Mouse (Mus musculus) lung, adult 2 months (tissue): Measurements from ENCODE around the gene Desi1. TPM values are rescaled to one million over a fixed set of nuclear protein-coding genes. Genes with fewer than 3 reads are reported as not detected.

Experiments used
- DNase-seq: peaks from one replicate; pipeline ENCODE4 v3.0.0; 2022
- H3K4me1 ChIP-seq: fragments of 200-500 bp; 2 replicates; pipeline ENCODE4 v1.6.1; 2011; ENCODE audit warnings: low read length; ENCODE audit not compliant: control insufficient read depth, insufficient read depth
- H3K4me3 ChIP-seq: fragments of 200-500 bp; replicated peaks from 2 replicates; pipeline ENCODE3; 2011; ENCODE audit warnings: low read depth, mild to moderate bottlenecking, control low read depth, low read length; ENCODE audit errors: extremely low read depth
- CTCF ChIP-seq: fragments of 200-500 bp; IDR thresholded peaks from 2 replicates; pipeline ENCODE4 v1.5.1; 2011; ENCODE audit warnings: mild to moderate bottlenecking, low read length, control low read depth; ENCODE audit not compliant: insufficient read depth
- POLR2A ChIP-seq: fragments of 200-500 bp; IDR thresholded peaks from 2 replicates; pipeline ENCODE4 v1.6.1; 2011; ENCODE audit warnings: low read depth, mild to moderate bottlenecking, control low read depth, low read length, borderline replicate concordance; ENCODE audit errors: extremely low read depth
- WGBS: fragments of 180-500 bp; shearing (Covaris S2); methylation state at CpG from one replicate; pipeline ENCODE4 v1.1.7; 2018; 5-methylcytosine and 5-hydroxymethylcytosine counted together
- polyA plus RNA-seq: library from polyadenylated mRNA; depleted of rRNA; stranded (reverse); fragments of >200 nt; gene quantifications from 2 replicates; pipeline ENCODE4 v1.2.3, GENCODE M21; 2012

The Desi1 gene
- polyA plus RNA-seq, 1 experiment, result 24.0 TPM

- Histone ChIP-seq H3K4me1 (peaks cover 6% of the 10 kb centered on the region), H3K4me3 (peak within 1 kb of the TSS; percentile 85)
- peak; percentile 94 for DNase-seq
- under 1% methylated on average over 74 of the region's 74 CpGs for WGBS
- TF ChIP-seq POLR2A (peak; percentile 82; the same call in 1 of the 2 replicates), CTCF (no peak)
Measured at GRCm38 (mm10) chr15:82047080-82047883, 13.6 kb upstream of the Desi1 start, which contains the start of gene Snu13. TSS of gene Snu13 (minus strand) at chr15:82047598.

DNA sequence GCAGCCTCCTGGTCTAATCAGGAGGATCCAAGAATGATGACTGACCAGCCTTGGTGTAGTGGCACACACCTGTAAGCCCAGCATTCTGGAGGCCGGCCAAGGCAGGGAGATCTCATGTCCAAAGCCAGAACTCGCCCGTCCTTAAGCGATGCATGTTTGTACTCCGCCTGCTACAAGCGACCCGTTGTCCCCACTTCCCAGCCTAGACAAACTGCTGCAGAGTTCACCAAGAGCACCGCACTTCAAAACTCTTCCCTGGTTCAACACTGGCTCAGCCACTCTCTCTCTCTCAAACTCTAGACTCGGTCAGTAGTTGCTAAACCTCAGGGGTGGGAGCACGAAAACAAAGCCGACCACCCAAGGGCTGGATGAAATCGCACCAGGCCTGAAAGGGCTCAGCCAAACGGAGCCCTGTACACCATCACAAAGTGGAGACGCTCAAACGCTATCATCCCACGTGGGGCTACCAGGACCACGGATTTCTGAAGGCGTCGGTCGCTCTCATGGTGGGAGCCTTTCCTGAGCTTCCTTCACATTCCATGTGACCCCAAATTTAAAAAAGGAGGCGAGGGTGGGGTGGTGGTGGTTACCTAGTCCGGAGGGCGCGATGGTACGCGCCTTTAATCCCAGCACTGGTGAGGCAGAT is 12.7 kb upstream of the Desi1 start:
- 1% methylated on average over 26 of the region's 26 CpGs for WGBS
- peaks cover 6% of the 10 kb centered on the region for H3K4me1 ChIP-seq
- no peak for TF ChIP-seq POLR2A
- no peak for TF ChIP-seq CTCF
- peak; percentile 10 for DNase-seq
- peak overlapping the region; percentile 85 for H3K4me3 ChIP-seq

DNA sequence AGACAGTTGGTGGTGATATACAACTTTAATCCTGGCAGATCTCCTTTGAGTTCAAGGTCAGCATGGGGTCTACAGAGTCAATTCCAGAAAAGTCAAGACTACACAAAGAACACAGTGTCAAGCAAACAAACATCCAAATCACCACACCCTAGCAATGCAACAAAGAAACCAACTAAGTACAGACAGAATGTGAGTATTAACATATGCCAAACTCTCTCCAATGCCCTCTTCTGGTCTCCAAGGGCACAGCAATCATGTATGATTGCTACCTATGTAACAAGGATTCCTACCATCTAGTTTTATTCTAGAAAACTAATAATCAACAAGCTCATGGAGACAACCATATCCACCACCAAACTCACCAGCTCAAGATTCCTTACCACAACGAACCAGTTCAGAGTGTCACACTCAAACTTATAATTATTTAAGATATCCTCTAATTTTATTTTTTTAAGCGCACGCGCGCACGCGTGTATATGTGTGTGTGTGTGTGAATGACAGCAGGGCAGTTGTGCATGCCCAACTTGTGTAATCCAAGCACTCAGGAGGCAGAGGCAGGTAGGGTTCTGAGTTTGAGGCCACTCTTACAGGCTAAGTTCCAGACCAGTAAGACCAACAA is 10.6 kb upstream of the Desi1 start:
- WGBS, result 96% methylated on average over 7 of the region's 7 CpGs
- Histone ChIP-seq H3K4me3 (no peak overlapping the region), H3K4me1 (peaks cover 6% of the 10 kb centered on the region)
- DNase-seq, result no peak
- TF ChIP-seq CTCF (no peak), POLR2A (no peak)

- Histone ChIP-seq H3K4me3 (no peak overlapping the region), H3K4me1 (no peaks in the 10 kb centered on the region; the same call in 1 of the 2 replicates)
- peak; percentile 89 for TF ChIP-seq CTCF
- TF ChIP-seq POLR2A, result no peak
- WGBS, result 98% methylated on average over 1 of the region's 1 CpGs
- DNase-seq, result no peak
Measured at GRCm38 (mm10) chr15:82040650-82041049, 7.0 kb upstream of the Desi1 start.

- TF ChIP-seq CTCF, result no peak
- TF ChIP-seq POLR2A, result no peak
- WGBS, result 80% methylated on average over 12 of the region's 12 CpGs
- Histone ChIP-seq H3K4me1 (no peaks in the 10 kb centered on the region), H3K4me3 (no peak overlapping the region)
- no peak for DNase-seq
Measured at GRCm38 (mm10) chr15:82035904-82036689, 2.4 kb upstream of the Desi1 start.

DNA sequence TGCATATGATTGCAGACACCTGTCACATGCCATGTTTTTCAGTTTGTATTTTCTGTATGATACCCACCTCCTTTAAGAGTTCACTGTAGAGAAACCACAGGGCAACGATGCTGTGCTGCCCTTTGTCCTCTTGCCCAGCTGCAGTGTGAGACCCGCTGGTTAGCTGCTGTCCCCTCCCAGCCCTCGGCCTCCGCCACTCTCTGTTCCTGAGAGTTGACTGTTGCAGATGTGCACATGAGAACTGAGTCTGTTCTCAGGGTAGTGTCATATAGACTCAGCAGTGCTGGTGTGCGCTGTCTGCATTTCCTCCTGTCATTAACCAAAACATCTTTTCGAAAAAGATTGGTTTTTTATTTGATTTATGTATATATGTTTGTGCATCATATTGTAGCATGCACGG is 1.3 kb downstream of the Desi1 start:
- TF ChIP-seq POLR2A (no peak), CTCF (no peak)
- 86% methylated on average over 7 of the region's 7 CpGs for WGBS
- no peaks in the 10 kb centered on the region for H3K4me1 ChIP-seq
- H3K4me3 ChIP-seq, result no peak overlapping the region
- no peak for DNase-seq

DNA sequence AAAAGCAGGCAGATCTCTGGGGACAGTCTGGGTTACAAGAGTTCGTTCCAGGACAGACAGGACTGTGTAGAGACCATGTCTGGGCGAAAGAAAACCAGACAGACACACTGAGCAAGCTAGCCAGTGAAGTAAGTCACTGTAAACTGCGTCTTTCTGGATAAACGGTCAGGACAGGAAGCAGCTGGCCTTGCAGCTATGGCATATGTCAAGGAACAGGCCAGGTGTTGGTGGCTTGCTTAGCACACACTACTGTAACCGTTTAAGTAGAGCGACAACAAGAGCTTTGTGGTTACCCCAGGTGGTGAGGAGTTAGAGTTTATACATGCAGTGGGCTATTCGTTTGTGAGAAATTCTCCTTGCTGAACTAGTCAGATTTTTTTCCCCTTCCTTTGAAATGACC is 5.9 kb downstream of the Desi1 start:
- no peaks in the 10 kb centered on the region for H3K4me1 ChIP-seq
- no peak overlapping the region for H3K4me3 ChIP-seq
- DNase-seq, result no peak
- TF ChIP-seq CTCF, result no peak
- TF ChIP-seq POLR2A, result no peak
- WGBS, result 67% methylated on average over 7 of the region's 7 CpGs

- no peaks in the 10 kb centered on the region for H3K4me1 ChIP-seq
- TF ChIP-seq POLR2A (no peak), CTCF (no peak)
- H3K4me3 ChIP-seq, result no peak overlapping the region
- no peak for DNase-seq
- WGBS, result 81% methylated on average over 7 of the region's 7 CpGs
Measured at GRCm38 (mm10) chr15:82027276-82027675, 6.4 kb downstream of the Desi1 start.

DNA sequence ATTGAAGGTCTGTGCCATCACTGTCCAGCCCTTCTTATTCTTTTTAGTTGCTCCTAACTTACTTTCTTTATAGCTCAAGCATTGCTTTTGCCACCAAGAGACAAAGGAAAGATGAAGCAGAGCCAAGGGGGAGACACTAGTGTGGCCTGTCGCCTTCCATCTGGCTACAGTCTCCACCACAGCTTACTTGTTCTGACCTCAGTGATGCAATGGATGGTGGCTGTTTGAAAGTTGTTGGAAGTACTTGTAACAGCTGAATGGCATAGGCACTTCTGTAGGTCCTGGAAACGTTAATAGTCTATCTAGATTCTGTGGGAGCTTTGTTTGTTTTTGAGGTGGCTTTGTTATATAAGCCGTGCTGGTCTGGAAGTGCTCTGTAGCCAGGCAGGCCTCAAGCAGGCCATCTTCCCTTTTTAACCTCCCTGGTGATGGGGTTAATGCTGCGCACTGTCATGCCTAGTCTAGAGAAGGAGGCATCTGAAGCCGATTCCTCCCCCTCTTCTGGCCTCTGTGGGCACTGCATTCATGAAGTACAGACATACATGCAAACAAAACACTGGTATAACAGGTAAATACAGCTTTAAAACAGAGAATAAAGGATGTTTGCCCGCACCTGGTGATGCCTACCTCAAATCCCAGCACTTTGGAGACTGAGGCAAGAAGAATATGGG is 9.6 kb downstream of the Desi1 start:
- DNase-seq, result no peak
- 0 out of 2 replicates have a peak, but pooled peaks have one; percentile 2 for TF ChIP-seq CTCF
- no peak for TF ChIP-seq POLR2A
- Histone ChIP-seq H3K4me3 (no peak overlapping the region), H3K4me1 (no peaks in the 10 kb centered on the region)
- 70% methylated on average over 6 of the region's 6 CpGs for WGBS
